Mouse (Mus musculus) brain, embryonic 14.5 days (tissue): ENCODE data around the gene Gsg1l.

Experiments
- CTCF ChIP-seq: fragments of 200-500 bp; IDR thresholded peaks from 2 replicates; pipeline ENCODE4 v1.5.1; 2012; ENCODE audit warnings: inconsistent platforms, mild to moderate bottlenecking, moderate library complexity, borderline replicate concordance; ENCODE audit not compliant: insufficient read depth, insufficient read length; ENCODE audit errors: extremely low read depth
- POLR2A ChIP-seq: fragments of 200-500 bp; IDR thresholded peaks from 2 replicates; pipeline ENCODE4 v1.6.1; 2012; ENCODE audit warnings: mild to moderate bottlenecking, inconsistent platforms, borderline replicate concordance; ENCODE audit not compliant: poor library complexity, insufficient read depth, insufficient read length, severe bottlenecking; ENCODE audit errors: extremely low read depth

DNA sequence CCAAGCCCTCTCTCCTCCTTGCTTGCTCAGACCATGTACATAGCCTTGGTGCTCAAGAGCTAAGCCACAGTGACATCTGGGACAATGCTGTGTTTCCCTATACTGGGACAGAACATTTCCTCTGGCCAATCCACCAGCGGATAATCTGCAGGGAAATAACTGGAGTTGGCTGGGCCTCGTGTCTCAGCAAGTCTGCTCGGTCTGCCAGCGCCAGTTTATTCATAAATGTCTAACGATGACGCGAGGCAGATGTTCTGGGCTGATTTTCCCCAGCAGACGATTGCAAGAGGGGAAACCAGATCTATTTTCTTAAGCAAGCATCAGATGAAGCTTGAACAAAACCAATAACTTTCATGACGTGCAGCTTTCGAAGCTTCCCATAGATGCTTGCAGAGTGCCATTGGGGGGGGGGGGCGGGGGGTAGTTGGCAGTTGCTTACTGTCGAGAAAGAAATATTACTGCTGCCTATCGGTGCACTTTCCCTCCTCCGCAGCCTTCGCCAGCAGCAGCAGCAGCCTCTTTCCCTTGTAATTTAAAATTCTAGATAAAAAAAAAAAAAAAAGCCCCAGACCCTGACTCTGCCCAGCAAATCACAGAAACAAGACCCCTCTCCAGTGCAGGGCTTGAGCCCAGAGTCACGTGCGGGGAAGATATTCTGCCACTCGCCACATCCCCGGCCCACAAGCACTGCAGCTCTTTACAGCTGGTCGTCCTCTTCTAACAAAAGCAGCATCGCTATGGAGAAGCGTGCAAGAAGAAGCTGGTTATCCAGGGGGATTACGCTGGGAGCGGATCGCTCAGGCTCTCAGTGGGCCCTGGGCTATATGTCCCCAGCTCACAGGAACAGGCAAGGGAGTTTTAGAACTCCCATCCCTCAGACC, 43.6 kb downstream of the Gsg1l start:
- no peak for TF ChIP-seq POLR2A
- TF ChIP-seq CTCF, result no peak
